Mouse (Mus musculus) ES-E14 (cell line): ENCODE results near the gene Srpk2. TPM values are rescaled to one million over a fixed set of nuclear protein-coding genes. Genes with fewer than 3 reads are reported as not detected.
"Not testable (repeated sequence)": the region's sequence is repeated elsewhere in the genome, so short reads cannot be mapped to it uniquely, and the experiment has no call there.

Source experiments
- DNase-seq: peaks from one replicate; pipeline ENCODE4 v3.0.0-alpha.2; 2013; ENCODE audit warnings: low read depth, low spot score
- H3K27ac ChIP-seq: 2 replicates; pipeline ENCODE4 v1.5.1; 2012; ENCODE audit warnings: low read depth, mild to moderate bottlenecking, low read length, moderate library complexity, mixed read lengths; ENCODE audit not compliant: poor library complexity, insufficient read depth, severe bottlenecking
- H3K36me3 ChIP-seq: 2 replicates; pipeline ENCODE4 v1.6.1; 2012; ENCODE audit warnings: mild to moderate bottlenecking, low read length, moderate library complexity, mixed read lengths; ENCODE audit not compliant: control insufficient read depth, poor library complexity, insufficient read depth, severe bottlenecking
- H3K4me1 ChIP-seq, 2 experiments: fragments of 150-350 bp in 1 of 2; sonication (generic) in 1 of 2; 2 replicates each; pipeline ENCODE4 v1.6.1; 2012; ENCODE audit warnings: low read length in 2 of 2, mild to moderate bottlenecking in 1 of 2, mixed read lengths in 1 of 2; ENCODE audit not compliant: control insufficient read depth in 2 of 2, insufficient read depth in 2 of 2, poor library complexity in 1 of 2
- H3K4me3 ChIP-seq, 2 experiments: fragments of 150-350 bp in 1 of 2; sonication (generic) in 1 of 2; 2 replicates each; pipeline ENCODE4 v1.5.1; 2012; ENCODE audit warnings: low read length in 2 of 2, low read depth in 1 of 2, mild to moderate bottlenecking in 1 of 2, mixed read lengths in 1 of 2; ENCODE audit not compliant: insufficient read depth in 1 of 2, poor library complexity in 1 of 2, severe bottlenecking in 1 of 2
- H3K9ac ChIP-seq: 2 replicates; pipeline ENCODE4 v1.6.1; 2012; ENCODE audit warnings: low read depth, mild to moderate bottlenecking, low read length, mixed read lengths; ENCODE audit not compliant: poor library complexity, insufficient read depth, severe bottlenecking
- H3K9me3 ChIP-seq: fragments of 150-350 bp; sonication (generic); 2 replicates; pipeline ENCODE4 v1.6.1; 2012; ENCODE audit warnings: low read depth, mild to moderate bottlenecking, low read length; ENCODE audit not compliant: control insufficient read depth, insufficient read depth
- CHD2 ChIP-seq: IDR thresholded peaks from 2 replicates; pipeline ENCODE4 v1.6.1; 2014; ENCODE audit warnings: mild to moderate bottlenecking, low read depth, low read length, inconsistent platforms
- HCFC1 ChIP-seq: IDR thresholded peaks from 2 replicates; pipeline ENCODE4 v1.6.1; 2012; ENCODE audit warnings: low read length, inconsistent platforms, borderline replicate concordance; ENCODE audit not compliant: insufficient read depth
- MAFK ChIP-seq: IDR thresholded peaks from 2 replicates; pipeline ENCODE4 v1.6.1; 2014; ENCODE audit warnings: mild to moderate bottlenecking, low read depth, low read length, inconsistent platforms; ENCODE audit not compliant: insufficient read depth
- ZC3H11A ChIP-seq: IDR thresholded peaks from 2 replicates; pipeline ENCODE4 v1.6.1; 2012; ENCODE audit warnings: low read depth, mild to moderate bottlenecking, inconsistent platforms, low read length, borderline replicate concordance
- ZNF384 ChIP-seq: IDR thresholded peaks from 2 replicates; pipeline ENCODE4 v1.6.1; 2012; ENCODE audit warnings: low read depth, low read length, inconsistent platforms
- in situ Hi-C, 2 experiments: fragments of 600-800 bp; cut with MboI; formaldehyde crosslinking; loops; one replicate each; pipeline ENCODE4 v1.15.1; 2025; ENCODE audit warnings: low sequenced_read_pairs in 2 of 2, inconsistent platforms in 1 of 2; ENCODE audit not compliant: unreplicated experiment in 2 of 2
- total RNA-seq: library from RNA; depleted of rRNA; stranded (reverse); fragments of 300-350 nt; gene quantifications from 2 replicates; pipeline ENCODE4 v1.2.3, GENCODE M21; 2012

Srpk2 gene
- total RNA-seq, 1 experiment = 23.3 TPM

DNA sequence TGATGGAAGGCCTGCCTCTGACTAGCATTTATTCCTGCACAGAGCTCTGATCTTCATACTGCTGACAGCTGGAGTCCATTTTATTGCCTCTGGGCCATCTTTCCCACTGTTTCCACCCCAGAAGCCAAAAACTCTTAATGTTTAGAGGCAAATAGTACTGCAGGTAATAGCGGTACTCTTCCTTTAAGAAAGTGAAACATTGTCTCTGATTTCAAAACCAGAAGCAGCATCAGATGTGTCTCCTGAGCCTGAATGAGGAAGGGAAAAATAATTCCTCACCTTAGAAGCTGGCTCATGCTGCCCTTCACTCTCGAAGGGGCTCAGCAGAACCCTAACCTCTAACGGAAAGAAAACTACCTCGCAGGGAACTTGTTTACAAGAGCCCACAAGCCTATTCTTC, 26.8 kb upstream of the Srpk2 start:
- H3K4me1 ChIP-seq = peaks cover 0 to 5% of the 10 kb centered on the region in 2 experiments; a peak in 2 of 4 replicates
- peak overlapping the region; percentile 78 to 96 for H3K4me3 ChIP-seq
- in situ Hi-C loops = loop anchor here (5.0 kb wide), 1 partner anchor 141 kb away; no protein-coding TSS in a partner anchor
- DNase-seq = no peak
- H3K9ac ChIP-seq = peak overlapping the region; percentile 93
- TF ChIP-seq HCFC1 = no peak
- TF ChIP-seq MAFK = no peak
- no peak for TF ChIP-seq ZC3H11A
- no peak for TF ChIP-seq CHD2
- no peak for TF ChIP-seq ZNF384
- H3K9me3 ChIP-seq = no peaks in the 10 kb centered on the region
- H3K36me3 ChIP-seq = peaks cover 12% of the 10 kb centered on the region; the same call in 1 of the 2 replicates
- H3K27ac ChIP-seq = peak overlapping the region; percentile 1; the same call in 1 of the 2 replicates

DNA sequence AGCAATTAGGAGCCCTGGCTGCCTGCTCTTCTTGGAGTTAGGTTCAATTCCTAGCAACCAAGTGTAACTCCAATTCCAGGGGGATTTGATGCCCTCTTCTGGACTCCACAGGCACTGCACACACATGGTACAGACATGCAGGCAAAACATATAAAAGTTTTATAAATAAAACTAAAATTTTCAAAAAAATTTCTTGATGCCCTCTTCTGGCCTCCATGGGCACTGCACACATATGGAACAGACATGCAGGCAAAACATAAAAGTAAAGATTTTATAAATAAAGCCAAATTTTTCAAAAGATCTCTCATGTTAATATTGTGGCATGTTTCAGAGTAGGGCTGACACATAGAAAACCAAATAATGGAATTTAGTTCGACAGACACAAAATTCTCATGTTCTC, 25.2 kb upstream of the Srpk2 start:
- Histone ChIP-seq H3K4me3 (peak overlapping the region in 1 of 2 experiments; percentile 42; a peak in 1 of 4 replicates), H3K9ac (no peak overlapping the region), H3K36me3 (peaks cover 12% of the 10 kb centered on the region; the same call in 1 of the 2 replicates), H3K27ac (no peak overlapping the region), H3K9me3 (no peaks in the 10 kb centered on the region), H3K4me1 (peaks cover 0 to 5% of the 10 kb centered on the region in 2 experiments; a peak in 2 of 4 replicates)
- in situ Hi-C loops = loop anchor here (5.0 kb wide), 1 partner anchor 143 kb away; no protein-coding TSS in a partner anchor
- no peak for DNase-seq
- TF ChIP-seq CHD2 (no peak), ZNF384 (no peak), HCFC1 (no peak), ZC3H11A (no peak), MAFK (no peak)

DNA sequence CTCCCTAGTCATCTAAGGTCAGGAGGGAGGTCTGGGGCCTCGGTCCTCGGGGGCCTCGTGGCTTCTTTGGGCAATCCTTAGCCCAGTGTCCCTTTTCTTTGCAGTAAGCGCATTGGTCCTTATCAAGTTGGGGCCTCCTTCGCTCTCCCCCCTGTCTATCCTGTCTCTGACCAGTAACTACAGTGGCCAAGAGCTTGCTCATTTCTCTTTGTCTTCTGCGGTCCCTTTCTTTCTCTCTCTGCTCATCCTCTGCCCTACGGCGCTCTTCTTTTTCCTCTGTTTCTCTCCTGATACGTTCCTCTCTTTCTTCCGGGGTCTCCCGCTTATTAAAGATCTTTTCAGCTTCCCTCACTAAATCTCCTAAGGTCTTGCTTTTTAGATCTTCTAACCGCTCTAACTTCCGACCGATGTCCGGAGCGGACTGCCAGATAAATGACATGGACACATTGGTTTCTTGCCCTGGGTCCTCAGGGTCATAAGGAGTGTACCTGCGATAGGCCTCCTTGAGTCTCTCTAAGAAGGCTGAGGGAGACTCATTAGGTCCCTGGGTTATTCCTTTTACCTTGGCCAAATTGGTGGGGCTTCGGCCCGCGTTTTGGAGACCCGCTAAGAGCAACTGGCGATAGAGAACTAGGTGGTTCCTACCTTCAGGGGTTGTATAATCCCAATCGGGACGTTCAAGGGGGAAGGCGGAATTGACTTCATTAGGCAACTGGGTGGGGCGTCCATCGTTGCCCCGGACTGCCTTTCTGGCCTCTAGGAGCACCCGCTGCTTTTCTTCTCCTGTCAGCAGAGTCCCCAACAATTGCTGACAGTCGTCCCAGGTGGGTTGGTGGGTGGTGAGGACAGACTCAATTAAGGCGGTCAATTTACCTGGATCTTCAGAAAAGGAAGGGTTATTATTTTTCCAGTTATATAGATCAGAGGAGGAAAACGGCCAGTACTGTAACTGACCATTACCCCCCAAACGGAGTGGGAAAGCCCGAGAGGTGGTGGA, 22.5 kb upstream of the Srpk2 start:
- in situ Hi-C loops = not testable (repeated sequence)

DNA sequence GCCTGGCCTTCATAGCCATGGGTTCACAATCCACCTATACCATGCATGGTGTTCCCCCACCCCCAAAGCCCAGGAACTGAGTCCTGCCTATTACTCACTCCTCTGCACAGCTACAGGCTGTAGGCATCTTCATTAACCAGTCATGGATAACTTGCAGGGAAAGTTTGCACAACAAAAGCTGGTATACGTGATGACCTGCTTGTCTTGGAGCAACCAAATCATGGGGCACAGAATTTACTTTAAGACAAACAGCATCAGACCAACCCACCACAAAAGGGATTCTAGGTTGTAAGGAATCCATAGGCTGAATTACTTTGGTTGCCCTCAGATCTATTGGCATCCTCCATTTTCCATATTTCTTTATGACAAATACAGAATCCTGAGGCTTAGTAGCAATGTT, 13.0 kb upstream of the Srpk2 start:
- DNase-seq = no peak
- H3K36me3 ChIP-seq = peaks cover 4% of the 10 kb centered on the region
- H3K4me3 ChIP-seq = no peak overlapping the region
- H3K9ac ChIP-seq = no peak overlapping the region
- H3K9me3 ChIP-seq = no peaks in the 10 kb centered on the region
- no peak overlapping the region for H3K27ac ChIP-seq
- no peaks in the 10 kb centered on the region for H3K4me1 ChIP-seq
- TF ChIP-seq ZNF384 = no peak
- TF ChIP-seq CHD2 = no peak
- no peak for TF ChIP-seq MAFK
- TF ChIP-seq HCFC1 = no peak
- no peak for TF ChIP-seq ZC3H11A
- in situ Hi-C loops = no loop called here

More for the DNA sequence above, 22.5 kb upstream of the Srpk2 start:
- H3K4me1 ChIP-seq, H3K4me3 ChIP-seq, DNase-seq, H3K27ac ChIP-seq, H3K9me3 ChIP-seq, H3K9ac ChIP-seq: not testable (repeated sequence)
- H3K36me3 ChIP-seq = peaks cover 12% of the 10 kb centered on the region; the same call in 1 of the 2 replicates
